Mouse (Mus musculus): ENCODE measurements around the gene Gcnt2.

Gene Gcnt2

DNA sequence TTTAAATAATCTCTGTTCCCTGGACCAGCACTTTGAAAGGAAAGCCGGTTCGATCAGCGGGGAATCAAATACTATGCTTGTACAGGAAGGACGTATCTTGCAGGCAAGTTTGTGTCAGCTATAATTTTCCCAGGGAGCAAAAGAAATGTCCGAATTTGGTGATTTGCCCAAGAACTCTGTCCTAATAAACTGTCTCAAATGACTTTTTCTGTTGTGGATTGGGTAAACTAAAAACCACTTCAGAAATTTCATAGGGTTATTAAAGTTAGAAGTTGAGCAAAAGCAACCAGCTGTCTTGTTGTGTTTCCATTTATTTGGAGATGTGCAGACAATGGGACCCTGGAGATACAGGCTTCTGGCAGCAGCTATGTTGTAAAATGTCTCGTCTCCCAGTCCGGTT lies 47.7 kb downstream of the Gcnt2 start:
- no peaks in the 10 kb centered on the region for H3K36me3 ChIP-seq (ENCODE audit: control insufficient read depth, insufficient read depth, low read length, poor library complexity, severe bottlenecking)
- no peak for DNase-seq (ENCODE audit: low read depth, low spot score)
- no peaks in the 10 kb centered on the region for H3K27me3 ChIP-seq (ENCODE audit: control insufficient read depth, insufficient read depth, low read length, poor library complexity, severe bottlenecking)

DNA sequence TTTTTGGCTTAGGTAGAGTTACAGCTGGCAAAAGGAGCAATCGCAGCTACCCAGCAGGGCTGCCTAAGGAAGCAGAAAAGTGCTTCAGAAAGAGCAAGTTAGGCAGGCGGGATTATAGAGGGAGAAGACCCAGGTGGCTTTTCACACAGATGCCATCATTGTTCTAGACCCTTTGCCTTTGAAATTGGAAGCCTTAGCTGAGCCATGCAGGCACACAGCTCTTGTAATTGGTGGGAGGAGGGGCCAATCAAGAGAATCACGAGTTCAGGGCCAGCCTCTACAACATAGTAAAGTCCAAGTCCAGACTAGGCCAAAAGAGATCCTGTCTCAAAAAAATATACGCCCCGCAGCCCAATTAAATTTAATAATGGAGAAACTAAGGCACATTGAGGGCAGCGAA lies 48.5 kb downstream of the Gcnt2 start:
- no peaks in the 10 kb centered on the region for H3K27me3 ChIP-seq (ENCODE audit: control insufficient read depth, insufficient read depth, low read length, poor library complexity, severe bottlenecking)
- no peaks in the 10 kb centered on the region for H3K36me3 ChIP-seq (ENCODE audit: control insufficient read depth, insufficient read depth, low read length, poor library complexity, severe bottlenecking)
- DNase-seq (ENCODE audit: low read depth, low spot score) = no peak

DNA sequence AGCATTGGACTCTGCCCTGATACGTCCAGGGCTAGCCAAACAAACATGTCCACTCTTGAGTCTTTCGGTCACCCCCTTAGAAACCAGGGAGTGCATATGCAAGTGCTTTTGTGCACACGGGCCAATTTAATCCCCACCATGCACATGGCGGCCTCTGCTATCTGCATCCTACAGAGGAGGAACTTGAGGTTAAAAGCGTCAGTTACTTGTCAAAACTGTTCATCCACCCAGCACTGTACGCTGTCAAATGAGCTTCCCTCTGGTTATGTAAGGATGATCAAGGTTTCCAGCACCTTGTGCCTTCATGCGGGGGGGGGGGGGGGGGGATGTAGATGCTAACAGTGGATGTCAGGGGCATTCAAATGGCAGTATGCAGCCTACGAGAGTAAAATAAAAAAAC lies 49.5 kb downstream of the Gcnt2 start:
- no peaks in the 10 kb centered on the region for H3K36me3 ChIP-seq (ENCODE audit: control insufficient read depth, insufficient read depth, low read length, poor library complexity, severe bottlenecking)
- H3K27me3 ChIP-seq (ENCODE audit: control insufficient read depth, insufficient read depth, low read length, poor library complexity, severe bottlenecking) = no peaks in the 10 kb centered on the region
- no peak for DNase-seq (ENCODE audit: low read depth, low spot score)

DNA sequence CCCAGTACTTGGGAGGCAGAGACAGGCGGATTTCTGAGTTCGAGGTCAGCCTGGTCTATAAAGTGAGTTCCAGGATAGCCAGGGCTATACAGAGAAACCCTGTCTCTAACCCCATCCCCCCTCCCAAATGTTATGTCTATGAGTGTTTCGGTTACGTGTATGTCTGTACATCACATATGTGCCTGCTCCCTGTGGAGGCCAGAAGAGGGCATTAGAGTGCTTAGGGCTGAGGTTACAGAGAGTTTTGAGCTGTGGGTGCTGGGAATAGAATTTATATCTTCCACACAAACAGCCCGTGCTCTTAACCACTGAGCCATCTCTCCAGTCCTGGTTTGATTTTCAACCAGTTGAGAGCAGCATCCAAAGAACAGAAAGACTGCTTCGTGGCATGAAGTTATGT lies 50.5 kb downstream of the Gcnt2 start:
- H3K36me3 ChIP-seq (ENCODE audit: control insufficient read depth, insufficient read depth, low read length, poor library complexity, severe bottlenecking) = no peaks in the 10 kb centered on the region
- no peaks in the 10 kb centered on the region for H3K27me3 ChIP-seq (ENCODE audit: control insufficient read depth, insufficient read depth, low read length, poor library complexity, severe bottlenecking)
- DNase-seq (ENCODE audit: low read depth, low spot score) = no peak

DNA sequence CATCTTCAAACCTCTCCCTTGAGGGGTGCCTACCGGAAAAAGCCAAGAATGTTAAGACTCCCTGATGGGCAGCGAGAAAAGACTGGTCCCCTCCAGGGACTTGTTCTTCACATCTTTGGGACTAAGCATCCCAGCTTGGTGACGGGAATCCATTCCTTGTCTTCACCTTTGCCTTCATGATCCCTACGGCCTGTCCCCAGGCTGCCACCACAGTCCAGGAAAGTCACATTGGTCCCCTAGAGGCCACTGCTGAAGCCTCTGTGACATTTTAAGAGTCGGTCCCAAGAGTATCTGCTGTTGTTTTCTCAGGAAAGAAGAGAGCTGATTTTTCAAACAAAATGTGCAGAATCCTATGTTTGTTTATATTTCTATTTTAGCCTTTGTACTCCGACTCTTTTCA lies 52.4 kb downstream of the Gcnt2 start:
- Histone ChIP-seq H3K27me3 (ENCODE audit: control insufficient read depth, insufficient read depth, low read length, poor library complexity, severe bottlenecking) (no peaks in the 10 kb centered on the region), H3K36me3 (ENCODE audit: control insufficient read depth, insufficient read depth, low read length, poor library complexity, severe bottlenecking) (no peaks in the 10 kb centered on the region)
- no peak for DNase-seq (ENCODE audit: low read depth, low spot score)

DNA sequence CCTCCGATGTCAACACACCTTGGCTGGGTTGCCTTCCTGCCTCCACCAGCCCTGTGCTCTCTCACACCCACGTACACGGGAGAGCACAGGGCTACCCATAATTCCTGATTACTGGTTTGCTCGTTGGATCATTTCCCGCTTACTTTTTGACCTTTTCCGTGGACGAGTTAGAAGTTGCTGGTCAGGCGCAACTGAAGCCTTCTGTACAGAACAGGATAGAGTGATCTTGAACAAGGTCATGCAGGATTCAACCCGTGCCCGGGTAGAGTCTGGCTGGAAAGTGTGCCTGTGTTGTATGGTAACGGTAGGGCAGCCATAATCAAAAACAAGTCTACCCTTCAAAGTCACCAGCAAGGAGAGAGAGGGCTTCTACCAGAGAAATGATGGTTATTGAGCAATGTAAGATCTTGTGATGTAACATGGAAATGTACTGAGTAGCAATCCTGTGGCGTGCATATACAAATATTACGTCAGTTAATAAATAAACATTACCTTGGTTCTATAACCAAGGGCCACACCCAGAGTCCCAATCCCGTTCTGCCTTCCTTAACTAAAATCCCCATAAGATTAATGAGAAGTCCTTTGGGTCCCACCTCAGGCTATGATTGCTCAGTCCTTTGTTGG lies 54.0 kb downstream of the Gcnt2 start:
- no peak for DNase-seq (ENCODE audit: low read depth, low spot score)
- Histone ChIP-seq H3K27me3 (ENCODE audit: control insufficient read depth, insufficient read depth, low read length, poor library complexity, severe bottlenecking) (no peaks in the 10 kb centered on the region), H3K36me3 (ENCODE audit: control insufficient read depth, insufficient read depth, low read length, poor library complexity, severe bottlenecking) (no peaks in the 10 kb centered on the region)

DNA sequence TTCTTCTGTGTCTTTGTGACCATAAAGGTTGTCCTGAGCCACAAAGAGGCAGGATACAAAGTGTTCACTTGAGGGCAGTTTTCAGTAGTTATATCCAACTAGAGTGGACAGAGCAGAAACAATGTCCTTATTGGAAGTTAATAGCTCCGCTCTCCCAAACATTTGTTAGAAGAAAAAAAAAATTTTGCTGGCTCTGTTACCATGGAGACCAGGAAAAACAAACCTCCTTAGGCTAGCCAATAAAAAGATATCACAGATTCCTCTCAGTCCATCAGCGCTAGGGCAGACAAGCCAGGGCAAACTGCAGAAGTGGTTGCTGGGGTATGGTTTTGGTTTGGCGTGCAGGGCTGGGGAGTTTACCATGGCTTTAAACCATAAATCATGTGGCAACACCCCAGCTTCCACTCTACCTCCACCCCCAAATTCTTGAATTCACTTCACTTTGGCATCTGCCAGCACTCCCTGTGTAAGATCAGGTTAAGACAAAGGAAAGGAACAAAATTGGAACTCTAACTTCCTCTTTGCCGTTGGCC lies 54.6 kb downstream of the Gcnt2 start:
- H3K36me3 ChIP-seq (ENCODE audit: control insufficient read depth, insufficient read depth, low read length, poor library complexity, severe bottlenecking) = no peaks in the 10 kb centered on the region
- DNase-seq (ENCODE audit: low read depth, low spot score) = no peak
- H3K27me3 ChIP-seq (ENCODE audit: control insufficient read depth, insufficient read depth, low read length, poor library complexity, severe bottlenecking) = no peaks in the 10 kb centered on the region

DNA sequence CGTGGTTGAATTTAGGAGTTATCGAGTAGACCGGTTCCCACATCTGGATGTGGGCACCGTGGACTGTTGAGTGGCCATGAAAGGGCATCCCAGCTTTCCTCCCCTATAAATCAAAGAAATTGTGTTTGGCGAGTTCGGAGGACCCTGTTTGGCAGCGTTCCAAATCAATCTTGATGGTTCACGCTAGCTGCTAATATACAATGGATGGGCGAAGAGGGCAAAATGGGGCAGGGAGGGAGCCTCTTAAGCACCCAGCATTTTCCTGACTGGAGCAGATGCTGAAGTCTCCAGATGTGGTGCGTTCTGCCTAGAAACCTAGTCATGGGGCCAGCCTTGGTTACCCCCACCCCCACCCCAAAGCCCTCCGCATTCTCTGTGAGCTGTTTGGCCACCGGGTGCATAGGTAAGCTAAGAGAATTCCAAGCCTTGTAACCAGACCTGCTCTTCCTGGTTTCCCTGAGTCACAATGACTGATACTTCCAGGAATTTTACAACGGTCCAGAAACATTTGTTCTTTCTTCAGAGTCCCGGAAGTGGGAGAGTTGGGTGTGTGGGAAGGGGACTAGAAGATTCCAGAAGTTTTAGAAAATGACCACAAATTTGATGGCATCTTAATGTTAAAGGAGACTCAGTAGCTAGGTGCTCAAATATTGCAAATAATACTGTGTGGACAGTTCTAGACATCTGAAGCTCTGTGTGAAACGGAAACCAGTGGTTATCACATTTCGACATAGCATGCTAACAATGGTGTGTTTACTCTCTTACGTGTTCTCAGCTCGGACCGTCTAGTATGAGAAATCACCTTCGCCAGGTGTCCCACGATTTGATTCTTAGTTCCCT lies 57.0 kb downstream of the Gcnt2 start:
- no peaks in the 10 kb centered on the region for H3K36me3 ChIP-seq (ENCODE audit: control insufficient read depth, insufficient read depth, low read length, poor library complexity, severe bottlenecking)
- H3K27me3 ChIP-seq (ENCODE audit: control insufficient read depth, insufficient read depth, low read length, poor library complexity, severe bottlenecking) = no peaks in the 10 kb centered on the region
- DNase-seq (ENCODE audit: low read depth, low spot score) = no peak

DNA sequence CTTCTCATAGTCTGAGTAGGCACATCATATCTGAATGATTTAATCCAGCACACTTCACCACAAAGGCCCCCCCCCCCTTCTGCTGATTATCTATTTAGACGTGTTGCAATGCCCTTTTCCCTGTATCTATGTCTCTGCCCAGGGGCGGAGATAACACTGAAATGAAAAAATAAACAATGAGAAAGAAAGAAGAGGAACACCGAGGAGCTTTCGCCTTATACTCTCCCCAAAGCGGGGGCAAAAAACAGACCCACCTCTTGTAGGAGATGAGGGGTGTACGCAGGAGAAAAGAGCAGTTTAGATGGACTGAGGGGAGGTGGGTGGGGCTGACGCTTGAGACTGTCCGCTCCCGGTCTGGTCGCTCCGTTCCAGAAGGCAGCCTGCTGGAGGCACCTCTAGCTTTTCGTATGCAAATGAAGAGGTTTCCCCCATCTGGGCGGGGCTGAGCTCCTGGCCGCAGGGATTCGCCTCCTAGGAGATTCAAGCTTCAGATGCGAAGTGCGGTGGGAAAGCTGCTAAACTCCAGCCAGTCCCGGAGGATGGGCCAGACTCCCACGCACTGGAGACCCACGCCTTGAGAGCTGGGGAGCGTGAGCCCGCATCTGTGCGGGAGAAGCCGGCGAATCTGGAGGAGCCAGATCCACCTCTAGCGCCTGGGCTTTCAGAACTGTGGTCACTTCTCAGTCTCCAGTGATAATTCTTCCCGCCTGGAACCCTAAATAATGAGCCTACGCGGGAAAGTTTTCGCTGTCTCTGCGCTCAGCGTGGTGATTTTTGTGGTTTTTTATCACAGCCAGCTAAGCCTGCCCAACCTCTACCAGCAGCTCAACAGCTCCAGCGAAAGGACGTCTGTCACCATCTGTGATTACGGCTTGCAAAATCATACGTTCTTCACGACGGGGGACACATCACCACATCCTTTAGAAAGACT lies 57.9 kb downstream of the Gcnt2 start:
- H3K36me3 ChIP-seq (ENCODE audit: control insufficient read depth, insufficient read depth, low read length, poor library complexity, severe bottlenecking) = no peaks in the 10 kb centered on the region
- DNase-seq (ENCODE audit: low read depth, low spot score) = peak; percentile 11

DNA sequence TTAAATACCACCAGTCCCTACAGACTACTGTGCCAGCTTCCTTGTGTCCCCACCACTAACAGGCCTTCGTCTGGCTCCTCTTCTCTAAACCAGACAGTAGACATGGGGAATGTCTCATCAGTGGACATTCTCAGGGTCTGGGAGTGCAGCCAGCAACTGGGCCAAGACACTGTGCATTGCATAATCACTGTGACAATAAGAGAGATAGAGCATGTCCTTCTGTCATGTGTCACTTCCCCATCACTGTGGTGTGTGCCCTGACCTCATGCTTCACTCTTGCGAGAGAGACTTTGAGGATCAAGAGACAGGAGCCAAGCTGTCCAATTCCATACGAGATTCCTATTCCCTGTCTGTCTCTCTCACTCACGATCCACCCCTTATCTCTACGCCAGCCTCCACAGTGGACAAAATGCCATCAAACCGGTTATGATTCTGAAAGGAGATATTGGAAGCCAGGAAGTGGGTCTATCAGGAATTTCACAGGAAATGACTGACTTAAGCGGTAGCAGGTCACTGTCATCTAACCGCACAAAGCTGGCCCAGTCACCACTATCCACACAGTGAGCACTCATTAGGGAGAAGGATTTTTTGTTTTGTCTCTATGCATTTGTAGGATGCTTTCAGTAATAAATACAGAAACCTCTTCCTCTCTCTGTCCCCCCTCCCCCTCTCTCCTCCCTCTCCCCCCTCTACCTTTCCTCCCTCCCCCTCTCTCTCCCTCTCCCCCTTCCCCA lies 61.9 kb downstream of the Gcnt2 start:
- no peak for DNase-seq (ENCODE audit: low read depth, low spot score)
- no peaks in the 10 kb centered on the region for H3K36me3 ChIP-seq (ENCODE audit: control insufficient read depth, insufficient read depth, low read length, poor library complexity, severe bottlenecking)
- H3K27me3 ChIP-seq (ENCODE audit: control insufficient read depth, insufficient read depth, low read length, poor library complexity, severe bottlenecking) = no peaks in the 10 kb centered on the region

More for the DNA sequence above, 57.9 kb downstream of the Gcnt2 start:
- no peaks in the 10 kb centered on the region for H3K27me3 ChIP-seq (ENCODE audit: control insufficient read depth, insufficient read depth, low read length, poor library complexity, severe bottlenecking)

DNA sequence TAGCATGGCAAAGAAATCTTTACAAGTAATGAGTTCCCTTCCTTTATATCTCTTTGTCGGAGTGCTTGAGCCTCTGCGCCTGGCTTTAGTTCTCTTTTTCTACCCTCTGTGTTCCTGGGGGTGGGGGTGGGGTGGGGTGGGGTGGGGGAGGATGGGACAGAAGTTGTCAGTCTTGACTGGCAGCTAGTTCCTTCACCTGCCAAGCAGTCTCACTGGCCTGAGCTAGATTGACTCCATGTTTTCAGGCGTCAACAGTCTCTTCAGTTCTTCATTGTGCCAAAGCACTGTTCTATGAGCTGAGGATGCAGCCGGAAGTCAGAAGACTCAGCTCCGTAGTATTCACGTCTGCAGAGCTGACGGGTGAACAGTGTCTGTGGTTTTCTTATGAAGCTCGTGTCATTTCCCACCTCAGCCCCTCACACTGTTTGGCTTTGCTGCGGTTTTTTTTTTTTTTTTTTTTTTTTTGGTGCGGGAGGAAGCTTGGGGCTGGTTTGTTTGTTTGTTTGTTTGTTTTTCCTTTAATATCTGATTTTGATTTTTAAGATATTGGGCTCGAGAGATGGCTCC lies 62.8 kb downstream of the Gcnt2 start:
- no peak for DNase-seq (ENCODE audit: low read depth, low spot score)
- no peaks in the 10 kb centered on the region for H3K27me3 ChIP-seq (ENCODE audit: control insufficient read depth, insufficient read depth, low read length, poor library complexity, severe bottlenecking)
- H3K36me3 ChIP-seq (ENCODE audit: control insufficient read depth, insufficient read depth, low read length, poor library complexity, severe bottlenecking) = no peaks in the 10 kb centered on the region

DNA sequence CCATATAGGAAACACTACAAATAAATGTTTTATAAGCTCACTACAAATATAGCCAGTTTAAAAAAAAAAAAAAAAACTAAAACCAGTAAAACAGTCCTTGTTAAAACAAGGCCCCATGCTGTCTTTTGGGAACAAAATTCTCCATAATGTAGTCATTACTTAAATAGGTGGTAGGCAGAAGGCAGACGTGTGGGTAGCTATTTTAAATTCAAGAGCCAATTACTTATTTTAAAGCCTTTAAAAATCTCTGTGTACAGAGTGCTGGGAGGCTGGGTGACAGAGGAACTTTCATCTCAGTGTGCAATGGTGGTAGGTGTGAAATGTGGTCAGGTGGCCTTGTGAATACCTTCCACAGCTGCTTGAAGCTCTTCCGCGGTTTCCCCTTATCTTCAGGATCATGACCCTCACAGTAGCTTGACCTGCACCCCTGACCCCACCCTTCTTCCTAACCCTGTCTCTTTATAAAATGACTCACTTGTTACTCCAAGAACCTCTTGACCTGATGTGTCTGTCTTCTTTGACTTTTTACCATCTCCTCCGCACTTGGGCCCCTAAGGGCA lies 64.3 kb downstream of the Gcnt2 start:
- DNase-seq (ENCODE audit: low read depth, low spot score) = no peak
- Histone ChIP-seq H3K36me3 (ENCODE audit: control insufficient read depth, insufficient read depth, low read length, poor library complexity, severe bottlenecking) (no peaks in the 10 kb centered on the region), H3K27me3 (ENCODE audit: control insufficient read depth, insufficient read depth, low read length, poor library complexity, severe bottlenecking) (no peaks in the 10 kb centered on the region)

DNA sequence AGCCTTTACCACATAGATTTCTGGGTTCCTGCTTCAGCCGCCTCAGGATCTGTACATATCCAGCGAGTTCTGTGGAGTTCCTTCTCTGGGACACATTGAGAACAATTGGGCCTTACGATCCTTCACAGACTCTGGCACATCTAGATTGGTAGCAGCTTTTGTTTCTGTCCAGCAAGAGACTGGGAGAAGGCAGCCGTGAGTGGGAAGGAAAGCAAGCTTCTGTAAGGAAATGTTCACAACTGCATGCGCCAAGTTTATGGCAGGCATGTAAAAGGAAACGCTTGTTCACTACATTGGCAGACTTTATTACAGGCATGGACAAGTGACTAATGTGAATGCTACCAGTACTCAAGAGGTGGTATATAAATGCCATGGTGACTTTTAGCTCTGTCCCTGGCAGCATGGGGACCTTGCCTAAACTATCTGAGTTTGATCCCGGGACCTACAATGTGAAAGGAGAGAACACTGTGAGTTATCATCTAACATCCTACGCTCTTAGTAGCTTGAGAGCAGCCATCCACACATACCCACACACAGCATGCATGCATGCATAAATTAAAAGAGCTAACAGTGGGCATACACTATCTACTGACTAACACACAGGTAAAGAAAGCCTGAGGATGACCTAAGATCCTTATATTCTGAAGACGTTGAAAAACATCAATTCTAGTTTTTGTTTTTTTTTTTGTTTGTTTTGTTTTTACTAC lies 68.8 kb downstream of the Gcnt2 start:
- no peak for DNase-seq (ENCODE audit: low read depth, low spot score)
- H3K36me3 ChIP-seq (ENCODE audit: control insufficient read depth, insufficient read depth, low read length, poor library complexity, severe bottlenecking) = no peaks in the 10 kb centered on the region
- no peaks in the 10 kb centered on the region for H3K27me3 ChIP-seq (ENCODE audit: control insufficient read depth, insufficient read depth, low read length, poor library complexity, severe bottlenecking)
